Mouse (Mus musculus) kidney, adult 2 months (tissue): ENCODE results near the gene Rin2. TPM values are rescaled to one million over a fixed set of nuclear protein-coding genes. Genes with fewer than 3 reads are reported as not detected.

Source experiments
- DNase-seq: peaks from one replicate; pipeline ENCODE4 v3.0.0; 2021
- H3K27ac ChIP-seq: fragments of 200-500 bp; 2 replicates; pipeline ENCODE4 v1.5.1; 2012; ENCODE audit warnings: low read depth, low read length, control low read depth, inconsistent platforms; ENCODE audit not compliant: insufficient read depth
- H3K27me3 ChIP-seq: fragments of 200-500 bp; replicated peaks from 2 replicates; pipeline ENCODE4 v1.6.1; 2012; ENCODE audit warnings: mild to moderate bottlenecking, moderate library complexity, low read length, inconsistent platforms; ENCODE audit not compliant: control insufficient read depth, insufficient read depth
- H3K36me3 ChIP-seq: fragments of 200-500 bp; 2 replicates; pipeline ENCODE4 v1.6.1; 2012; ENCODE audit warnings: mild to moderate bottlenecking, moderate library complexity, low read length, inconsistent platforms; ENCODE audit not compliant: control insufficient read depth, insufficient read depth
- H3K4me1 ChIP-seq: fragments of 200-500 bp; 2 replicates; pipeline ENCODE4 v1.6.1; 2011; ENCODE audit warnings: low read length; ENCODE audit not compliant: control insufficient read depth, insufficient read depth
- H3K4me3 ChIP-seq: fragments of 200-500 bp; 2 replicates; pipeline ENCODE4 v1.5.1; 2011; ENCODE audit warnings: mild to moderate bottlenecking, low read depth, low read length, control low read depth; ENCODE audit not compliant: insufficient read depth
- CTCF ChIP-seq: fragments of 200-500 bp; conservative IDR thresholded peaks from 2 replicates; pipeline ENCODE4 v1.5.1; 2011; ENCODE audit warnings: low read depth, mild to moderate bottlenecking, control low read depth, low read length, moderate library complexity, mixed read lengths; ENCODE audit not compliant: insufficient read depth, insufficient read length
- POLR2A ChIP-seq: fragments of 200-500 bp; IDR thresholded peaks from one replicate; pipeline ENCODE4 v1.6.1; 2011; ENCODE audit warnings: low read depth, low read length, control low read depth
- WGBS: fragments of 180-500 bp; shearing (Covaris S2); methylation state at CpG from one replicate; pipeline ENCODE4 v1.1.7; 2018; 5-methylcytosine and 5-hydroxymethylcytosine counted together
- polyA plus RNA-seq: library from polyadenylated mRNA; depleted of rRNA; stranded (reverse); fragments of >200 nt; gene quantifications from 2 replicates; pipeline ENCODE4 v1.2.3, GENCODE M21; 2012; rRNA removed

Rin2 gene
- polyA plus RNA-seq, result 17.0 and 18.8 TPM in 2 replicates

DNA sequence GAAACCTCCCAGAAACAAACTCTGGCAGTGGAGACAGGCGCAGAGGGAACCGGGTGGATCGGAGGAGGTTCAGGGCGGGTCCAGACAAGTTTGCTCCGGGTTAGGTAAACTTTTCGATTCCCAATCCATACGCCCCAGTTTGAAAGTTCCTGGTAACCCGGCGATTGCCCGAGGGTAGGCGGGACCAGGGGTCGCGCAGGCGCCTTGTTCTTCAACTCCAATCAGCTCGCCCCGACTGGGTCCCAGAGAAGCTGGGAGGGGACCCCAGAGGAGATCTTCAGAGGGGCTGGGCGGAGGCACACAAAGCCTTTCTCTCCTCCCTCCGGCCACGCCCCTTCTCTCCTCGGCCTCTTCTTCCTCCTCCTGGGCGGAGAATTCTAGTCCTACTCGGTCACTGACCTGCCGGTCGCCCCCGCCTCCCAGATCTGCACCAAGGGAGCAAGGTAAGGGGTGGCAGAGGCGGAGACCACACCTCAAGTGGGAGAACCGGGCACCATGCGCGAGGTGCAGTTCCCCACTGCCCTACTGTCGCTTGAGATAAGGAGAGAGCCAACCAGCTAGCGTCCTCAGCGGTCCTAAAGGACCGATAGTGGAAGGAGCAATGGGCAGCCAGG is at the start of gene Rin2:
Gene Rin2, plus strand, starts transcription at position 74 of the 614 bp plus-strand sequence.
- under 1% methylated on average over 33 of the region's 33 CpGs for WGBS
- Histone ChIP-seq H3K4me3 (peak within 1 kb of the TSS; percentile 69), H3K4me1 (peaks cover 5% of the 10 kb centered on the region; the same call in 1 of the 2 replicates), H3K27ac (peak within 1 kb of the TSS; percentile 19), H3K27me3 (no peaks in the 10 kb centered on the region), H3K36me3 (no peaks in the 10 kb centered on the region)
- TF ChIP-seq POLR2A (no peak), CTCF (no peak)
- DNase-seq, result peak; percentile 92

- Histone ChIP-seq H3K36me3 (no peaks in the 10 kb centered on the region), H3K27ac (no peak overlapping the region), H3K4me1 (no peaks in the 10 kb centered on the region), H3K27me3 (no peaks in the 10 kb centered on the region), H3K4me3 (no peak overlapping the region)
- 84% methylated on average over 6 of the region's 6 CpGs for WGBS
- DNase-seq, result no peak
- TF ChIP-seq POLR2A, result no peak
- no peak for TF ChIP-seq CTCF
These were observed 43.8 kb upstream of the Rin2 start for GRCm38 (mm10) chr2:145631123-145631798.

DNA sequence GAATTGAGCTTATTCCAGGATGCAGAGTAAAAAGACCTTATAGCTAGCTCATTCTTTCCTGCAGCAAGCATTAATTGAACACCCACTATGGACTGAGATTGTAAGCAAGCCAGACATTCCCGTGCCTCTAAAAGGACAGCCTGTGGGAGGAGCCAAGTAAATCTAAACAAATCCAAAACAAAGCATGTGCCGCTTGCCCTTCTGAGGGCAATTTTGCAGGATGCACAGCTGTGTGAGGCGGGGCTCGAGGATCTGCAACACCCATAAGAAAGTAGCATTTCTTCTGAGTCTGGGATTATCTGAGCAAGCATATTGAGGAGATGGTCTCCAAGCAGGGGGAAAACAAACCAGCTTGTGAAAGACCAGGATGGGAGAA is 43.2 kb upstream of the Rin2 start:
- DNase-seq, result no peak

DNA sequence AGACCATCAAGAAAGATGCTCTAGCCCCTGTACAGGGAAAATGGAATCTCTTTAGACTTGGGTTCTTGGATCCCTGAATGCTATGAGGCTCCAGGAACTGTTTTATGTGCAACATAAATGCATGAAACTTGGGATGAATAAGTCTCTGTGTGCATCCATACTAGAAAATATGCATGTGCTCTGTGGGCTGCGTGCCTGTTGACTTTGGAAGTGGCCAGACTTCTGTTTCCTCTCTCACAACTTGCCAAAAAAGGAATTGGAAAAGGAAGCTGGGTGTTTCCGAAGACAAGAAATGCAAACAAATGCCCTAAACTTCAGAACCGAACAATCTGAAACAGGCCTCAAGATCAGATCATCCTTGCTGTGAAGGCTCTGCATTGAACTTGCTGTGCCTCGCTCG is 41.2 kb upstream of the Rin2 start:
- Histone ChIP-seq H3K4me1 (no peaks in the 10 kb centered on the region), H3K27me3 (no peaks in the 10 kb centered on the region), H3K4me3 (no peak overlapping the region), H3K27ac (no peak overlapping the region), H3K36me3 (no peaks in the 10 kb centered on the region)
- DNase-seq, result no peak
- TF ChIP-seq CTCF, result no peak
- no peak for TF ChIP-seq POLR2A
- WGBS, result 57% methylated on average over 5 of the region's 5 CpGs

More for the DNA sequence above, 43.2 kb upstream of the Rin2 start:
- no peak for TF ChIP-seq CTCF
- TF ChIP-seq POLR2A, result no peak
- whole genome bisulfite sequencing, result 68% methylated on average over 4 of the region's 4 CpGs
- no peaks in the 10 kb centered on the region for H3K4me1 ChIP-seq
- H3K27me3 ChIP-seq, result no peaks in the 10 kb centered on the region
- no peaks in the 10 kb centered on the region for H3K36me3 ChIP-seq
- H3K27ac ChIP-seq, result no peak overlapping the region
- no peak overlapping the region for H3K4me3 ChIP-seq

DNA sequence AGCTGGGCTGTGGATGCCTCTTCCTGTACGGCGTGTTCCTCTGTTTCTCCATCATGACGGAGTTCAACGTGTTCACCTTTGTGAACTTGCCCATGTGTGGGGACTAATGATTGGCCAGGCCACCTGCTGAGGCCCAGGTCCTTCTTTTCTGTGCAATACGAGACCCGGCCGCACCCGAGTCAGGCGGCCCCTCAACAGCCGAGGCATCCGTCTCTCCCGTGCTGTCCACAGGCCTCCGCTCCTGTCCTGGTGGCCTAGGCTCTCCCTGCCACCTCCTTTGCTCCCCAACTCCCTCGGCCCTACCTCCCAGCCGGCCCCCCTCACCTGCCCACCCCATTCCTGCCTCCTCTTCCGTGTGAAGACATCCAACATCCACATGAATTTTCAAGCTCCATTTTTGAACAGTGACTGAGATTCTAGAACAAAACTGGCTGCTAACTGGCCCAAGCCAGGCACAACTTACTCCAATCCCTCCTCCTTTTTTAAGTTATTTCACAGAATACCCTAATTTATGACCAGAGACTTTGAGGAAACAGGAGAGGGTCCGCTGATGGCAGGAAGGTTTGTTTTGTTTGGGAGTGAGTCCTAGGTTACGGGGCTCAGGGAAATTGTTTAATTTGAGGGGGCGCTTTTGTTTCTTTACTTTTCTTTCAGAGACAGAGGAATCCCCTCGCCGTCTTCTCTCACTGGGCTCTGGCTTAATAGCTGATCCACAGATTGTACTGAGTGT is 34.6 kb upstream of the Rin2 start:
- WGBS, result 55% methylated on average over 21 of the region's 21 CpGs
- Histone ChIP-seq H3K4me1 (no peaks in the 10 kb centered on the region), H3K27ac (no peak overlapping the region), H3K4me3 (no peak overlapping the region), H3K27me3 (no peaks in the 10 kb centered on the region), H3K36me3 (no peaks in the 10 kb centered on the region)
- DNase-seq, result no peak
- no peak for TF ChIP-seq CTCF
- TF ChIP-seq POLR2A, result no peak

DNA sequence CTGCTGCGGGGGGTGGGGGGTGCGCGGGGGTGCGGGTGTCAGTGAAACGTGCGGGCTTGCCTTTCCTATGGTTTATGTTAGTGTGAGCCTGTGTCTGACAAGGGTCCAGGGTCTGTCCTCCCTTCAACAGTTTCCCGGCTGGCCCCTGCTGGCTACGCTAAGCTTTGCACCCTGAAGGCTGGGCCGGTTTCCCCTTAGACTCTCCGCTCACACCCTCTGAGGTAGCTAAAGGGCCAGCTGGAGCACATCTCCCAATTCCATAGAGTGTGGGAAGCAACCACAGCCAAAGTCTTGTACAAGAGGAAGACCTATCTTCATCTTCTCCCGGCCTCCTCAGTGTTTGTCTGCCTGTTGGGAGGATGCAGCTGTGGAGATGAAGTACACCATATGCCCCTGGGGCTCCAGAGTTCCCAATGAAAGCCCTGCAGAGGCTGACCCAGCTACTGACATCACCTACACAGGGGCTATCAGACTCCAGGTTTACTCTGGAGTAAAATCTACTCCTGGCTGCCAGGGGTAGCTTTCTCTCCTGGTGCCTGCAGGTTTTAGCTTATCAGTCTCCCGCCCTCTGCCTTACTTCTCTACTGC is 19.5 kb upstream of the Rin2 start:
- Histone ChIP-seq H3K36me3 (no peaks in the 10 kb centered on the region), H3K27me3 (no peaks in the 10 kb centered on the region), H3K27ac (no peak overlapping the region), H3K4me1 (no peaks in the 10 kb centered on the region), H3K4me3 (no peak overlapping the region)
- DNase-seq, result no peak
- 41% methylated on average over 12 of the region's 12 CpGs for WGBS
- TF ChIP-seq CTCF (no peak), POLR2A (no peak)

GRCm38 (mm10) chr2:145656121-145656520 is 18.9 kb upstream of the Rin2 start:
- 76% methylated on average over 3 of the region's 3 CpGs for WGBS
- H3K36me3 ChIP-seq, result no peaks in the 10 kb centered on the region
- no peaks in the 10 kb centered on the region for H3K4me1 ChIP-seq
- TF ChIP-seq CTCF, result no peak
- no peak for TF ChIP-seq POLR2A
- H3K4me3 ChIP-seq, result no peak overlapping the region
- no peak overlapping the region for H3K27ac ChIP-seq
- DNase-seq, result no peak
- no peaks in the 10 kb centered on the region for H3K27me3 ChIP-seq
